Mouse (Mus musculus) hindbrain, embryonic 12.5 days (tissue): ENCODE measurements at regions not wholly inside any gene's neighbourhood (a gene's known extent, or its start where the extent isn't known, plus 50 kb on each side); places are given as distances from the start of the nearest gene placed in this dataset.

Source experiments
- ATAC-seq: fragments of 200-750 bp; cut with Nextera tagmentation; 2 replicates; pipeline ENCODE4 v1.8.0; 2017; ENCODE audit warnings: moderate TSS enrichment; ENCODE audit not compliant: low FRiP score
- H3K27ac ChIP-seq: fragments of 300-500 bp; sonication (generic); 2 replicates; pipeline ENCODE4 v1.5.1; 2016; ENCODE audit warnings: mild to moderate bottlenecking
- H3K27me3 ChIP-seq: fragments of 300-500 bp; sonication (generic); 2 replicates; pipeline ENCODE4 v1.6.1; 2016; ENCODE audit warnings: mild to moderate bottlenecking
- H3K36me3 ChIP-seq: fragments of 300-500 bp; sonication (generic); 2 replicates; pipeline ENCODE4 v1.6.1; 2016; ENCODE audit warnings: mild to moderate bottlenecking
- H3K4me1 ChIP-seq: fragments of 300-500 bp; sonication (generic); 2 replicates; pipeline ENCODE4 v1.6.1; 2016
- H3K4me2 ChIP-seq: fragments of 300-500 bp; sonication (generic); replicated peaks from 2 replicates; pipeline ENCODE4 v1.6.1; 2016; ENCODE audit warnings: mild to moderate bottlenecking
- H3K4me3 ChIP-seq: fragments of 300-500 bp; sonication (generic); 2 replicates; pipeline ENCODE4 v1.5.1; 2016; ENCODE audit warnings: mild to moderate bottlenecking
- H3K9ac ChIP-seq: fragments of 300-500 bp; sonication (generic); 2 replicates; pipeline ENCODE4 v1.6.1; 2016; ENCODE audit warnings: mild to moderate bottlenecking, moderate library complexity
- H3K9me3 ChIP-seq: fragments of 300-500 bp; sonication (generic); replicated peaks from 2 replicates; pipeline ENCODE4 v1.6.1; 2016; ENCODE audit warnings: mild to moderate bottlenecking
- WGBS: fragments of 180-500 bp; shearing (Covaris S2); methylation state at CpG from one replicate; pipeline ENCODE4 v1.1.7; 2016; 5-methylcytosine and 5-hydroxymethylcytosine counted together

GRCm38 (mm10) chr16:5651551-5651950, 233.6 kb upstream of the Rbfox1 start:
- Histone ChIP-seq H3K4me2 (no peak overlapping the region), H3K36me3 (no peaks in the 10 kb centered on the region), H3K9ac (no peak overlapping the region), H3K4me1 (no peaks in the 10 kb centered on the region), H3K9me3 (no peaks in the 10 kb centered on the region), H3K4me3 (no peak overlapping the region), H3K27me3 (no peaks in the 10 kb centered on the region), H3K27ac (no peak overlapping the region)
- ATAC-seq = no peak
- 76% methylated on average over 1 of the region's 1 CpGs for WGBS

GRCm38 (mm10) chr16:5651002-5651401, 234.2 kb upstream of the Rbfox1 start:
- Histone ChIP-seq H3K36me3 (no peaks in the 10 kb centered on the region), H3K4me1 (no peaks in the 10 kb centered on the region), H3K4me3 (no peak overlapping the region), H3K9ac (no peak overlapping the region), H3K9me3 (no peaks in the 10 kb centered on the region), H3K27ac (no peak overlapping the region), H3K4me2 (no peak overlapping the region), H3K27me3 (no peaks in the 10 kb centered on the region)
- WGBS = 63% methylated on average over 4 of the region's 4 CpGs
- no peak for ATAC-seq

DNA sequence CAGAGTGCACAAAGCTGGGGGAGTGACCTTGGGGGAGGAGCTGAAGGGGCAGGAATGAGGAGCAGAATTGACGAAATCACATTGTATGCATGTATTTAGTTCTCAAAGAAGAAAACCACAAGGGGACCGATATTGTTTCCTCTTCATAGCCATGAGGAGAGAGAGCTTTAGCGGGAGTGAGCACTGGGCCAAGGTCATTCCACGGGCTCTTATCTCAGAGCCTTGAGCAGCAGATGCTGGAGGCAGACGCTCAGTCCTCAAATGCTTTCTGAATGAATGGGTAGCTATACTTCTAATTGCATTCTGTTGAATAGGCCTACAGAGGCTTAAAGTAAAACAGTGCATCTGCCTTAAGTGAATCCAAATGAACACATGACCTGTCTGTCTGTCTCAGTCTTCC, 245.2 kb upstream of the Rbfox1 start:
- WGBS = 75% methylated on average over 5 of the region's 5 CpGs
- H3K4me2 ChIP-seq = no peak overlapping the region
- H3K9me3 ChIP-seq = no peaks in the 10 kb centered on the region
- no peaks in the 10 kb centered on the region for H3K36me3 ChIP-seq
- ATAC-seq = no peak
- H3K4me1 ChIP-seq = no peaks in the 10 kb centered on the region
- H3K27ac ChIP-seq = no peak overlapping the region
- H3K4me3 ChIP-seq = no peak overlapping the region
- no peaks in the 10 kb centered on the region for H3K27me3 ChIP-seq
- no peak overlapping the region for H3K9ac ChIP-seq

DNA sequence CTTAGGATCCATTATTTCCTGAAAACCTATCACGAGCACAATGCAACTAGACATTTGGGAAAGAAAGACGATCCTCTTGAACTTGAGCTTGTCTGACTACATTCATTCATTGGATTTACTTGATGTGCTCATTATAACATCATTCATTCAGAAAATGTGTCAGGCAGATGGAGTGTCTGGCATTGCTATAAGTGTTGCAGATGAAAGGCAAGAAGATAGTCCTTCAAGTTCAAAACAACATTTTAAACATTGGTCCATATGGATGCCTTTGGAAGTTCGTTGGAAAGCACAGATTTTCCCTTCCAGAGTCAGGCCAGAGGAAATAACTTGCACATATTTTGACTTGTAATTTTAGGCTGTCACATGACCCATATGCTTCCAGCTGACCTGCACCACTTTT, 255.2 kb upstream of the Rbfox1 start:
- Histone ChIP-seq H3K36me3 (no peaks in the 10 kb centered on the region), H3K4me1 (no peaks in the 10 kb centered on the region), H3K9ac (no peak overlapping the region), H3K4me3 (no peak overlapping the region), H3K27ac (no peak overlapping the region), H3K27me3 (no peaks in the 10 kb centered on the region), H3K9me3 (no peaks in the 10 kb centered on the region), H3K4me2 (no peak overlapping the region)
- WGBS = 79% methylated on average over 3 of the region's 3 CpGs
- ATAC-seq = no peak

DNA sequence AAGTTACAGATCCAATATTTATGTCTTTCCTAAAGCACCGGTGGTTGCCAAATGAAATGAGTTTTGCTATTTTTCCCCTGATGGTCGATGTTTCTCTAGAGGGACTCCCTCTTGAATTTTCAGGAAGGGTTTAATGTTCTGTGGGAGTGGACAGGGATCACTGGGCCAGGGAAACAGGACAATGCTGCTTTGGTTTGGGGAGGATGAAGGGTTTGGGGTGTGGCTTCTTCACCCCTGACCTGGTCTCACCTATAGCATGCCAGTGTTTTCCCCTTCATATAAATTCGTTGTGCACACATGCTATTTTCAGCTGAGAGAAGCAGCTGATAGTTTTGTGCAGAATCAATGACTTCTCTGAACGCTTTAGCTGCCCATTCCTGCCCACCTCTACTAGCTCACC, 257.2 kb upstream of the Rbfox1 start:
- ATAC-seq = no peak
- WGBS = 75% methylated on average over 4 of the region's 4 CpGs

GRCm38 (mm10) chr16:5627117-5627909, 257.8 kb upstream of the Rbfox1 start:
- no peak overlapping the region for H3K27ac ChIP-seq
- no peaks in the 10 kb centered on the region for H3K36me3 ChIP-seq
- no peaks in the 10 kb centered on the region for H3K27me3 ChIP-seq
- no peaks in the 10 kb centered on the region for H3K9me3 ChIP-seq
- H3K4me3 ChIP-seq = no peak overlapping the region
- 64% methylated on average over 5 of the region's 5 CpGs for WGBS
- H3K4me2 ChIP-seq = no peak overlapping the region
- no peak overlapping the region for H3K9ac ChIP-seq
- no peak for ATAC-seq
- H3K4me1 ChIP-seq = no peaks in the 10 kb centered on the region

More for the DNA sequence above, 257.2 kb upstream of the Rbfox1 start:
- no peaks in the 10 kb centered on the region for H3K9me3 ChIP-seq
- no peak overlapping the region for H3K9ac ChIP-seq
- H3K27ac ChIP-seq = no peak overlapping the region
- H3K4me3 ChIP-seq = no peak overlapping the region
- no peaks in the 10 kb centered on the region for H3K36me3 ChIP-seq
- no peaks in the 10 kb centered on the region for H3K4me1 ChIP-seq
- H3K4me2 ChIP-seq = no peak overlapping the region
- no peaks in the 10 kb centered on the region for H3K27me3 ChIP-seq

GRCm38 (mm10) chr16:5625159-5625558, 260.0 kb upstream of the Rbfox1 start:
- Histone ChIP-seq H3K9ac (no peak overlapping the region), H3K4me1 (no peaks in the 10 kb centered on the region), H3K36me3 (no peaks in the 10 kb centered on the region), H3K4me3 (no peak overlapping the region), H3K9me3 (no peaks in the 10 kb centered on the region), H3K4me2 (no peak overlapping the region), H3K27ac (no peak overlapping the region), H3K27me3 (no peaks in the 10 kb centered on the region)
- 46% methylated on average over 3 of the region's 3 CpGs for WGBS
- no peak for ATAC-seq

GRCm38 (mm10) chr16:5620566-5620965, 264.6 kb upstream of the Rbfox1 start:
- Histone ChIP-seq H3K27me3 (no peaks in the 10 kb centered on the region), H3K9ac (no peak overlapping the region), H3K36me3 (no peaks in the 10 kb centered on the region), H3K4me1 (0 out of 2 replicates have a peak, but pooled peaks cover 2% of the 10 kb centered on the region), H3K4me3 (no peak overlapping the region), H3K9me3 (no peaks in the 10 kb centered on the region), H3K27ac (no peak overlapping the region), H3K4me2 (no peak overlapping the region)
- WGBS = 89% methylated on average over 3 of the region's 3 CpGs
- no peak for ATAC-seq

- ATAC-seq = no peak
- Histone ChIP-seq H3K9me3 (no peaks in the 10 kb centered on the region), H3K4me2 (no peak overlapping the region), H3K36me3 (no peaks in the 10 kb centered on the region), H3K4me1 (peaks cover 9% of the 10 kb centered on the region; the same call in 1 of the 2 replicates), H3K4me3 (no peak overlapping the region), H3K27ac (no peak overlapping the region), H3K9ac (no peak overlapping the region), H3K27me3 (no peaks in the 10 kb centered on the region)
- 73% methylated on average over 5 of the region's 5 CpGs for WGBS
Measured at GRCm38 (mm10) chr16:5616356-5616755, 268.8 kb upstream of the Rbfox1 start.

DNA sequence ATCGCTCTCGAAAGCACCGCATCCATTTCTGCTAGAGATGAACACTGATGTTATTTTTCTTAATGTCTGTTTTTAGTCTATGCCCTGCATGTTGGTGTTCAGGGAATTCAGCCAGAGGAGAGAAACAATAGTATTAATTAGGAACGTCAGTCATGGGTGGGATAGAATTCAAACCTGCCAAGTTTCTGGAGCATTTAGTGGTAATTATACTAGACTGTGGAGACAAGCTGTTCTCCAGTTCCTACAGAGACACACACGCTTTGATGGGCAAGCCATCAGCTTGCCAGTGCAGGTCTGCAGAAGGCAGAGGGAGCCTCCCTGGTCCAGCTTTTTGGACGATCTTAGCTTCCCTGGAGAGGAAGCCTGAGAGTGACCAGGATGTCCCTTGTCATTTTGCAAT, 289.8 kb upstream of the Rbfox1 start:
- Histone ChIP-seq H3K4me3 (no peak overlapping the region), H3K9ac (no peak overlapping the region), H3K27ac (no peak overlapping the region), H3K27me3 (no peaks in the 10 kb centered on the region), H3K9me3 (no peaks in the 10 kb centered on the region), H3K36me3 (no peaks in the 10 kb centered on the region), H3K4me1 (no peaks in the 10 kb centered on the region), H3K4me2 (no peak overlapping the region)
- 80% methylated on average over 6 of the region's 6 CpGs for WGBS
- ATAC-seq = no peak

GRCm38 (mm10) chr16:5578333-5578732, 306.8 kb upstream of the Rbfox1 start:
- H3K4me1 ChIP-seq = peaks cover 6% of the 10 kb centered on the region; the same call in 1 of the 2 replicates
- no peaks in the 10 kb centered on the region for H3K36me3 ChIP-seq
- 45% methylated on average over 3 of the region's 3 CpGs for WGBS
- H3K27ac ChIP-seq = 0 out of 2 replicates have a peak overlapping the region, but pooled peaks have one; percentile 0
- no peak overlapping the region for H3K9ac ChIP-seq
- no peak overlapping the region for H3K4me2 ChIP-seq
- no peaks in the 10 kb centered on the region for H3K27me3 ChIP-seq
- H3K4me3 ChIP-seq = no peak overlapping the region
- ATAC-seq = no peak
- H3K9me3 ChIP-seq = no peaks in the 10 kb centered on the region; the same call in 1 of the 2 replicates

GRCm38 (mm10) chr16:5572780-5573179, 312.4 kb upstream of the Rbfox1 start:
- H3K27ac ChIP-seq = no peak overlapping the region
- no peaks in the 10 kb centered on the region for H3K9me3 ChIP-seq
- no peak overlapping the region for H3K4me2 ChIP-seq
- no peaks in the 10 kb centered on the region for H3K27me3 ChIP-seq
- no peaks in the 10 kb centered on the region for H3K36me3 ChIP-seq
- no peak overlapping the region for H3K4me3 ChIP-seq
- no peak for ATAC-seq
- no peak overlapping the region for H3K9ac ChIP-seq
- H3K4me1 ChIP-seq = peaks cover 6% of the 10 kb centered on the region; the same call in 1 of the 2 replicates

GRCm38 (mm10) chr16:5570619-5571018, 314.5 kb upstream of the Rbfox1 start:
- no peak overlapping the region for H3K27ac ChIP-seq
- WGBS = 95% methylated on average over 4 of the region's 4 CpGs
- no peak overlapping the region for H3K4me3 ChIP-seq
- no peak overlapping the region for H3K4me2 ChIP-seq
- no peaks in the 10 kb centered on the region for H3K36me3 ChIP-seq
- ATAC-seq = no peak
- no peak overlapping the region for H3K9ac ChIP-seq
- peaks cover 6% of the 10 kb centered on the region; the same call in 1 of the 2 replicates for H3K4me1 ChIP-seq
- no peaks in the 10 kb centered on the region for H3K27me3 ChIP-seq
- no peaks in the 10 kb centered on the region for H3K9me3 ChIP-seq
